Mouse (Mus musculus): ENCODE data around the gene Serpina12. TPM values are rescaled to one million over a fixed set of nuclear protein-coding genes. Genes with fewer than 3 reads are reported as not detected.

Serpina12 gene
- polyA plus RNA-seq, 1 experiment from 2014 or later, result not detected

DNA sequence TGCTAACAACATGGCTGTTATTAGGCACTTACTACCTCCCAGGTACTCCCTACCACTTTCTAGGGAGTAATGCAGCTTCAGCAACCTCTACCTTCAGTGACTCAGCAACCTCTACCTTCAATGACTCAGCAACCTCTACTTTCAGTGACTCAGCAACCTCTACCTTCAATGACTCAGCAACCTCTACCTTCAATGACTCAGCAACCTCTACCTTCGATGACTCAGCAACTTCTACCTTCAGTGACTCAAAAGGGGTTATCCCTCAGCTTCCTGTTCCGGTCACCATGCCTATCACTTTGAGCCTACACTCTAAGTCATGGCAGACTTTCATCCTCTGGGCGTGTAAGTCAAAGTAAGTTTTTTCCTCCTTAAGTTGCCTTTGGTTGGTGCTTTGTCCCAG lies 43.6 kb downstream of the Serpina12 start:
- no peaks in the 10 kb centered on the region for H3K27me3 ChIP-seq (ENCODE audit: control insufficient read depth, insufficient read depth, low read length)
- WGBS, result 86% methylated on average over 3 of the region's 3 CpGs
- H3K4me2 ChIP-seq (ENCODE audit: low read depth, low read length, severe bottlenecking), result no peak overlapping the region
- H3K27ac ChIP-seq (ENCODE audit: low read depth, low read length), result no peak overlapping the region
- H3K9me3 ChIP-seq (ENCODE audit: control insufficient read depth, low read length), result no peaks in the 10 kb centered on the region
- no peaks in the 10 kb centered on the region for H3K36me3 ChIP-seq (ENCODE audit: control insufficient read depth, insufficient read depth, low read length)
- no peak for DNase-seq (ENCODE audit: low spot score)
- H3K4me3 ChIP-seq (ENCODE audit: low read depth, low read length), result no peak overlapping the region
- no peak for ATAC-seq (replicated peaks; ENCODE audit: low FRiP score)
- no peak overlapping the region for H3K9ac ChIP-seq (ENCODE audit: low read length)
- H3K4me1 ChIP-seq (replicated peaks; ENCODE audit: control insufficient read depth, insufficient read depth, low read length), result no peaks in the 10 kb centered on the region

DNA sequence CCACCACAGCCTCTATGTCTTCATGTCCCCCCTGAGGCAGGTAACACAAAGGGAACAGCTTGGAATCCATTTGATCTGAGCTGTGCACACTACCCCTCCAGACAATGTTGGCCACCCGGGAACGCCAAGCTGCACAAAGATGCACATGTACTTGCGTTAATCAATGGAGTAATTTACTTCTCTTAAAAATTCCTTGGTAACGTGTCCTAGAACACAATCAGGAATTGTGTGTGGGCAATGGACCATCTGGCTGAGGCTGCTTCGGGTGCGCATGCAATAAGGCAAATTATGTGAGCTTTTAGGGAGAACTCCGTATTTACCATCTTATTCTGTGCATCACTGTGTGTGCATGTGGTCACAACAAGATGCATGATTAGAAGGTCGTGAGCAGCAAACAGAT lies 44.6 kb downstream of the Serpina12 start:
- WGBS, result 84% methylated on average over 8 of the region's 8 CpGs
- H3K9me3 ChIP-seq (ENCODE audit: control insufficient read depth, low read length), result no peaks in the 10 kb centered on the region
- H3K36me3 ChIP-seq (ENCODE audit: control insufficient read depth, insufficient read depth, low read length), result no peaks in the 10 kb centered on the region
- no peak overlapping the region for H3K4me2 ChIP-seq (ENCODE audit: low read depth, low read length, severe bottlenecking)
- no peak overlapping the region for H3K27ac ChIP-seq (ENCODE audit: low read depth, low read length)
- H3K4me3 ChIP-seq (ENCODE audit: low read depth, low read length), result no peak overlapping the region
- ATAC-seq (replicated peaks; ENCODE audit: low FRiP score) (no peak), DNase-seq (ENCODE audit: low spot score) (no peak)
- no peaks in the 10 kb centered on the region for H3K4me1 ChIP-seq (replicated peaks; ENCODE audit: control insufficient read depth, insufficient read depth, low read length)
- H3K9ac ChIP-seq (ENCODE audit: low read length), result no peak overlapping the region
- no peaks in the 10 kb centered on the region for H3K27me3 ChIP-seq (ENCODE audit: control insufficient read depth, insufficient read depth, low read length)

DNA sequence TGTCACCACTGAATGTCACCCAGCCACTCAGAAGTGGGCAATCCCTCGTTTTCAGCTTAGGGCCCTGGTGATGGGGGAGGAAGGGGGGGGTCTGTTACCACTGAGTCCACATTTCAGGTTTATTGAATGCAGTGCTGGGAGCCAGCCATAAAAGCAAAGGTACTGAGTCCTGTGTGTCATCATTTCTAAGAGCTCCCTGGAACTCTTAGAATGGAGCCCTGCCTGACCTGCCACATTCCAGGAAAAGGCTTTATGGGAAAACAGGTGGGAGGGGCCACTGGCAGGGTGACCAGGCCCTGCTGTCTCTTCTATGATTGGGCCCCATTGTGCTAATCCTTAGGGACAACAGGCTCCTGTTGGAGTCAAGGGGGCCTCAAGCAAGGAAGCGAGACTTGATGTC lies 47.7 kb downstream of the Serpina12 start:
- DNase-seq (ENCODE audit: low spot score) (no peak), ATAC-seq (replicated peaks; ENCODE audit: low FRiP score) (no peak)
- no peak overlapping the region for H3K4me3 ChIP-seq (ENCODE audit: low read depth, low read length)
- WGBS, result 64% methylated on average over 2 of the region's 2 CpGs
- H3K4me1 ChIP-seq (replicated peaks; ENCODE audit: control insufficient read depth, insufficient read depth, low read length), result no peaks in the 10 kb centered on the region
- H3K9me3 ChIP-seq (ENCODE audit: control insufficient read depth, low read length), result no peaks in the 10 kb centered on the region
- H3K27ac ChIP-seq (ENCODE audit: low read depth, low read length), result no peak overlapping the region
- H3K9ac ChIP-seq (ENCODE audit: low read length), result no peak overlapping the region
- H3K4me2 ChIP-seq (ENCODE audit: low read depth, low read length, severe bottlenecking), result no peak overlapping the region
- H3K36me3 ChIP-seq (ENCODE audit: control insufficient read depth, insufficient read depth, low read length), result no peaks in the 10 kb centered on the region
- H3K27me3 ChIP-seq (ENCODE audit: control insufficient read depth, insufficient read depth, low read length), result no peaks in the 10 kb centered on the region

DNA sequence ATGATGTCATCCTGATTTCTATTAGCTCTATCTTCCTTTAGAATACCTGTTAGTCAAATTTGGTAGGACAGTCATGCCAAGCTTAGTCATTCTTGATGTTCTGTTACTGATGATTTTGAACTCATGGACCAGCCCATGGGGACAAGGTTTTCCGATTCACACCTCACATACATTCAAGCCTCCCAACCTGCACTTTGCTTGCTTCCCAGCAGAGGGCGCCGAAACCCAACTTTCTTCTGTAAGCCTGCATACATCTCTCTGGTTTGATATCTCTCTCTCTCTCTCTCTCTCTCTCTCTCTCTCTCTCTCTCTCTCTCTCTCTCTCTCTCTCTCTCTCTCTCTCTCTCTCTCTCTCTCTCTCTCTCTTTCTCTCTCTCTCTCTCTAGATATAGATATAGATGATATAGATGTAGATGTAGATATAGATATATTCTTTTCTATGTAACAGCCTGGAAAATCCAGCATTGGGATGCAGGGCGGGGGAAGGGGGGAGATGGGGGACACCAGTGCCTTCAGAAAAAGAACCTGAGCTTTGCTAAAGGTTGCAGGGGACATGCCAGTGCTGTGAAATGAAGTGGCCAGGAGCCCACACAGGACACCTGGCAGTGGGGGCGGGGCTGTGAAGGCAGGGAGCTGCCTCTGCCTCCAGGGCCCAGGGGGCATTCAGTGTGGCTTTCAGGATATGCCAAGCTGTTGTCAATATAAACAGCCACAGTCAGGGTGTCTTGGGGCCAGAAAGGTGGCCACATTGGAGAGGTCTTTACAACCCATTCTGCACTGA lies 48.8 kb downstream of the Serpina12 start:
- WGBS, result 42% methylated on average over 5 of the region's 5 CpGs

DNA sequence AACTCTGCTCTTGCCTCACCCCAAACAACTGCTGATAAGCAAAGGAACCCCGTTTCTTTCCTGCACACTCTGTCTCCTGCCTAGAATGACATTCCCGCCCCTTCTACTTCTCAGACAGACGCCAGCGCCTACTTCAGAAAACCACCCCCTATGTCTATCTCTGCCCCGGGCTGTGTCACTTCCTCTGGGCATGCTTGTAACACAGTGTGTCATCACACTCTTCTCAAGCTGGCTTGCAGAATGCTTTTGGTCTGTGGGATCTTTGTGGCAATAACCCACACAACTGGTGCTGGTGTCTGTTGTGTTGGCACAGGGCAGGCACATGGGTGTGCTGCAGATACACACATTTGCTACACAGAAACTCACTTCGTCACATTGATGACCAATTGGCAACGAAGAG lies 51.3 kb downstream of the Serpina12 start:
- 84% methylated on average over 7 of the region's 7 CpGs for WGBS
- DNase-seq (ENCODE audit: low spot score) (no peak), ATAC-seq (replicated peaks; ENCODE audit: low FRiP score) (no peak)
- no peaks in the 10 kb centered on the region for H3K4me1 ChIP-seq (replicated peaks; ENCODE audit: control insufficient read depth, insufficient read depth, low read length)
- no peak overlapping the region for H3K4me3 ChIP-seq (ENCODE audit: low read depth, low read length)
- no peak overlapping the region for H3K9ac ChIP-seq (ENCODE audit: low read length)
- H3K9me3 ChIP-seq (ENCODE audit: control insufficient read depth, low read length), result no peaks in the 10 kb centered on the region
- H3K27me3 ChIP-seq (ENCODE audit: control insufficient read depth, insufficient read depth, low read length), result no peaks in the 10 kb centered on the region
- H3K36me3 ChIP-seq (ENCODE audit: control insufficient read depth, insufficient read depth, low read length), result no peaks in the 10 kb centered on the region
- H3K4me2 ChIP-seq (ENCODE audit: low read depth, low read length, severe bottlenecking), result no peak overlapping the region
- no peak overlapping the region for H3K27ac ChIP-seq (ENCODE audit: low read depth, low read length)

More for the DNA sequence above, 48.8 kb downstream of the Serpina12 start:
- Histone ChIP-seq H3K27me3 (ENCODE audit: control insufficient read depth, insufficient read depth, low read length) (no peaks in the 10 kb centered on the region), H3K36me3 (ENCODE audit: control insufficient read depth, insufficient read depth, low read length) (no peaks in the 10 kb centered on the region), H3K9me3 (ENCODE audit: control insufficient read depth, low read length) (no peaks in the 10 kb centered on the region), H3K4me2 (ENCODE audit: low read depth, low read length, severe bottlenecking) (no peak overlapping the region), H3K27ac (ENCODE audit: low read depth, low read length) (no peak overlapping the region), H3K9ac (ENCODE audit: low read length) (no peak overlapping the region), H3K4me3 (ENCODE audit: low read depth, low read length) (no peak overlapping the region), H3K4me1 (replicated peaks; ENCODE audit: control insufficient read depth, insufficient read depth, low read length) (no peaks in the 10 kb centered on the region)
- DNase-seq (ENCODE audit: low spot score) (peak; percentile 83), ATAC-seq (replicated peaks; ENCODE audit: low FRiP score) (no peak; the same call in 1 of the 2 replicates)

DNA sequence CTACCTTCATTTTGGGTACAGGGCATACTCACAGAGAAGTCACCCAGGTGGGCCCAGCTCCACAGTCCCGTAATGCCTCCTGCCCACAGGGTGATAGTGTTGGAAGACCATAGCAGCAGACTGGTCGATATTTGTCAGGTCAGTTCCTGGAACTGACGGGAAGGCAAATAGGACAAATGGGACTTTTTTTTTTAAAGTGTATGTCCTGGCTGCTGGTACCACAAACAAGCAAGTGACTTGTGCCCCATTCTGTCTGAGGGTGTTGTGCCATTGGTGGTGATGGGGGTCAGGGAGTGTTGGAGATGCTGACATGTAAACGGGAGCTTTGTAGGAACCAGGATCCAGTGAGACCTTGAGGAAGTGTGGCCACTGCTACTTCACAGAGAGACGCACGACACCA lies 54.4 kb downstream of the Serpina12 start, which contains the start of gene Serpina11:
Gene Serpina11, minus strand, starts transcription at position 101 of the 400 bp plus-strand sequence.
- WGBS, result 86% methylated on average over 6 of the region's 6 CpGs
- ATAC-seq (replicated peaks; ENCODE audit: low FRiP score), result no peak
- H3K4me3 ChIP-seq (ENCODE audit: low read depth, low read length), result no peak within 1 kb of the TSS
- no peaks in the 10 kb centered on the region for H3K9me3 ChIP-seq (ENCODE audit: control insufficient read depth, low read length)
- H3K27me3 ChIP-seq (ENCODE audit: control insufficient read depth, insufficient read depth, low read length), result no peaks in the 10 kb centered on the region
- H3K9ac ChIP-seq (ENCODE audit: low read length), result no peak within 1 kb of the TSS
- H3K36me3 ChIP-seq (ENCODE audit: control insufficient read depth, insufficient read depth, low read length), result no peaks in the 10 kb centered on the region
- H3K4me2 ChIP-seq (ENCODE audit: low read depth, low read length, severe bottlenecking), result no peak within 1 kb of the TSS
- no peak within 1 kb of the TSS for H3K27ac ChIP-seq (ENCODE audit: low read depth, low read length)
- DNase-seq (ENCODE audit: low spot score), result no peak
- no peaks in the 10 kb centered on the region for H3K4me1 ChIP-seq (replicated peaks; ENCODE audit: control insufficient read depth, insufficient read depth, low read length)

DNA sequence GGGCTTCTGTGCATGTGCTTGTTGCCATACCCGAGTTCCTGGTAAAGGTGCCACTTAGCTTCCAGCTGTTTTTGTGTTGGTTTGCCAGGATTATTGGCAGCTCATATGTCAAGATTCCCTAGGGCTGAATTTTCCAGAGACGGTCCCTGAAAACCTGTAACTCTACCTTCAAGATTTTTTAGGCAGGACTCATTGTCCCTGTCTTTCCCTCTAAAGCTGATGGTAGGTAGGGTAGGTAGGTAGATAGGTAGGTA lies 54.8 kb downstream of the Serpina12 start:
- H3K27me3 ChIP-seq (ENCODE audit: control insufficient read depth, insufficient read depth, low read length), result no peaks in the 10 kb centered on the region
- no peaks in the 10 kb centered on the region for H3K4me1 ChIP-seq (replicated peaks; ENCODE audit: control insufficient read depth, insufficient read depth, low read length)
- H3K9ac ChIP-seq (ENCODE audit: low read length), result no peak overlapping the region
- WGBS, result 70% methylated on average over 2 of the region's 2 CpGs
- DNase-seq (ENCODE audit: low spot score) (no peak), ATAC-seq (replicated peaks; ENCODE audit: low FRiP score) (no peak)
- H3K4me2 ChIP-seq (ENCODE audit: low read depth, low read length, severe bottlenecking), result no peak overlapping the region
- H3K4me3 ChIP-seq (ENCODE audit: low read depth, low read length), result no peak overlapping the region
- no peak overlapping the region for H3K27ac ChIP-seq (ENCODE audit: low read depth, low read length)
- no peaks in the 10 kb centered on the region for H3K9me3 ChIP-seq (ENCODE audit: control insufficient read depth, low read length)
- H3K36me3 ChIP-seq (ENCODE audit: control insufficient read depth, insufficient read depth, low read length), result no peaks in the 10 kb centered on the region

DNA sequence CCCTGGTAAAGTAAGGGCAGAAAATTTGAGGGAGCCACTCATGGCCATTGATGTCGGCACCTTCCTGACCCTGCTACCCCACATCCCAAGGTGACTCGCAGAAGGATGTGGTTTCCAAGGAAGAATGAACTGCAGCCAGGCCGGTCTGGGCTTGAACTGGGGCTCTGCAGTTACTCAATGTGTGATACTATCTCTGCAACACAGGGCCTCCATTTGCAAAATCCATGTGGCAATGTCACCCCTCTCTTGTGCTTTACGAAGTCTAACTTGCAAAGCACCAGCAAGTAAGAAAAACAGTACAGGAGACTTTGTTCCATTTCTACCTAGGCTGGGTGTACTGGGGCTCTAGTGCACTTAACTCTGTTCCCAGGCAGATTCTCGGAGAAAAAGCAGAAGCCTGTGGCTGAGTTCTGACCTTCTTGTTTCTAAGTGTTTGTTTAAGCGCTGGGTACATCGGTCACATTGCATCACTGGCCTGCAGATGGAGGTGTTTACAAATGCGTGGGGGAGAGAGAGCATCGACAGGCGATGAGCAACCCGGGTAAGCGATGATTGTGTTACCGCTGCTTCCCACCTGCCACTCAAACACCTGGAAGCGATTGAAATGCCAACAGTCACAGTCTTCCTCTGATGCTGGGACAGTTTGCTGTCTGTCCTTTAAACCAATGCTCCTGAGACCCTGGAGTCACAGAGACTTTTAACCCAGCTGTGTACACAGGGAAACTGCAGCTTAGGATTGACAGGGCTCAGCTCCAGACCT lies 55.3 kb downstream of the Serpina12 start:
- Histone ChIP-seq H3K9ac (ENCODE audit: low read length) (no peak overlapping the region), H3K27ac (ENCODE audit: low read depth, low read length) (no peak overlapping the region), H3K4me1 (replicated peaks; ENCODE audit: control insufficient read depth, insufficient read depth, low read length) (no peaks in the 10 kb centered on the region), H3K36me3 (ENCODE audit: control insufficient read depth, insufficient read depth, low read length) (no peaks in the 10 kb centered on the region), H3K4me2 (ENCODE audit: low read depth, low read length, severe bottlenecking) (no peak overlapping the region), H3K9me3 (ENCODE audit: control insufficient read depth, low read length) (no peaks in the 10 kb centered on the region), H3K4me3 (ENCODE audit: low read depth, low read length) (no peak overlapping the region), H3K27me3 (ENCODE audit: control insufficient read depth, insufficient read depth, low read length) (no peaks in the 10 kb centered on the region)
- ATAC-seq (replicated peaks; ENCODE audit: low FRiP score) (no peak), DNase-seq (ENCODE audit: low spot score) (no peak)
- WGBS, result 76% methylated on average over 14 of the region's 14 CpGs

DNA sequence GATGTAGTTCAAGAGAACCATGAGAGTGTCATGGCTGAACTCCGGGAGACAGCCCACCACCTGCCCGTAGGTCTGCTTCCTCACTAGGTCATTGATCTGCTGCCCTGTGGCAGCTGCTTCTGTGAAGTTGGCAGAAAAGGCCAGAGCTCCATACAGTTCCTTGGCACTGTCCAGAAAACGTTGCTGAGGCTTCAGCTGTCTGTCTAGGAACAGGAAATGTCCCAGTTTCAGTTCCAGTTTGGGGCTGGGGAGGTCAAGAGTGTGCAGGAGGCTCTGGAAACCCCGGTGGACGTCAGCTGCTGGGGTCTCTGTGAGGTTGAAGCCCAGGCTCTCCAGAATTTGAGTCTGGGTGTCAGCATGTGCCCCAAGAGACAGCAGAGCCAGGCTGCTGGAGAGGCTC lies 58.4 kb downstream of the Serpina12 start:
- Histone ChIP-seq H3K27ac (ENCODE audit: low read depth, low read length) (no peak overlapping the region), H3K36me3 (ENCODE audit: control insufficient read depth, insufficient read depth, low read length) (no peaks in the 10 kb centered on the region), H3K9me3 (ENCODE audit: control insufficient read depth, low read length) (no peaks in the 10 kb centered on the region), H3K27me3 (ENCODE audit: control insufficient read depth, insufficient read depth, low read length) (no peaks in the 10 kb centered on the region), H3K4me3 (ENCODE audit: low read depth, low read length) (no peak overlapping the region), H3K9ac (ENCODE audit: low read length) (no peak overlapping the region), H3K4me1 (replicated peaks; ENCODE audit: control insufficient read depth, insufficient read depth, low read length) (no peaks in the 10 kb centered on the region), H3K4me2 (ENCODE audit: low read depth, low read length, severe bottlenecking) (no peak overlapping the region)
- WGBS, result 75% methylated on average over 5 of the region's 5 CpGs
- ATAC-seq (replicated peaks; ENCODE audit: low FRiP score) (no peak), DNase-seq (ENCODE audit: low spot score) (no peak)
